Mouse (Mus musculus): Measurements from ENCODE around the gene Rmi1. TPM values are rescaled to one million over a fixed set of nuclear protein-coding genes. Genes with fewer than 3 reads are reported as not detected.
"Not testable (repeated sequence)": the region's sequence is repeated elsewhere in the genome, so short reads cannot be mapped to it uniquely, and the experiment has no call there.

The Rmi1 gene
- polyA plus RNA-seq, 1 experiment: 5.2 TPM

- Histone ChIP-seq H3K27me3 (ENCODE audit: control insufficient read depth, insufficient read depth, insufficient read length) (no peaks in the 10 kb centered on the region), H3ac (ENCODE audit: control insufficient read depth, insufficient read length) (peak overlapping the region; percentile 87), H3K79me2 (ENCODE audit: control insufficient read depth, insufficient read depth) (no peaks in the 10 kb centered on the region), H3K4me2 (ENCODE audit: low read depth) (no peak overlapping the region), H3K4me3 (peak overlapping the region; percentile 12), H3K36me3 (ENCODE audit: control insufficient read depth, insufficient read depth) (peaks cover 22% of the 10 kb centered on the region)
- no peak for TF ChIP-seq USF1 (IDR thresholded peaks at IDR 0.05; ENCODE audit: low read depth)
- no peak for TF ChIP-seq POLR2AphosphoS2 (IDR thresholded peaks at IDR 0.05; ENCODE audit: insufficient read length, low read depth)
- TF ChIP-seq CEBPB (IDR thresholded peaks at IDR 0.05; ENCODE audit: insufficient read depth, poor library complexity, severe bottlenecking): no peak
- TF ChIP-seq MAX (IDR thresholded peaks at IDR 0.05; ENCODE audit: low read depth): no peak
- no peak for TF ChIP-seq E2F4 (IDR thresholded peaks at IDR 0.05; ENCODE audit: insufficient read depth)
- TF ChIP-seq TCF12 (IDR thresholded peaks at IDR 0.05; ENCODE audit: insufficient read depth, poor library complexity, severe bottlenecking): no peak
- TF ChIP-seq MYOD1 (IDR thresholded peaks at IDR 0.05; ENCODE audit: control insufficient read depth in 1 of 3, insufficient read length in 2 of 3, low read depth in 2 of 3): no peak
- no peak for TF ChIP-seq POLR2A (IDR thresholded peaks at IDR 0.05; ENCODE audit: insufficient read length, low read depth)
- no peak for TF ChIP-seq MYOG (IDR thresholded peaks at IDR 0.05; ENCODE audit: control insufficient read depth in 1 of 3, insufficient read depth in 1 of 3, insufficient read length in 2 of 3, low read depth in 2 of 3)
- no peak for TF ChIP-seq TCF3 (IDR thresholded peaks at IDR 0.05; ENCODE audit: insufficient read length, low read depth)
- no peak for TF ChIP-seq SRF (IDR thresholded peaks at IDR 0.05; ENCODE audit: control insufficient read depth, insufficient read length, low read depth)
- TF ChIP-seq REST (IDR thresholded peaks at IDR 0.05; ENCODE audit: insufficient read depth, insufficient read length): no peak
These were observed 16.5 kb upstream of the Rmi1 start for GRCm38 (mm10) chr13:58385547-58385920.

GRCm38 (mm10) chr13:58387948-58388347, 14.1 kb upstream of the Rmi1 start:
- H3K36me3 ChIP-seq (ENCODE audit: control insufficient read depth, insufficient read depth): peaks cover 32% of the 10 kb centered on the region
- no peaks in the 10 kb centered on the region for H3K27me3 ChIP-seq (ENCODE audit: control insufficient read depth, insufficient read depth, insufficient read length)
- TF ChIP-seq POLR2A (IDR thresholded peaks at IDR 0.05; ENCODE audit: insufficient read length, low read depth) (no peak), POLR2AphosphoS2 (IDR thresholded peaks at IDR 0.05; ENCODE audit: insufficient read length, low read depth) (peak; percentile 67)
- H3ac ChIP-seq (ENCODE audit: control insufficient read depth, insufficient read length): no peak overlapping the region
- no peak overlapping the region for H3K4me2 ChIP-seq (ENCODE audit: low read depth)
- H3K4me3 ChIP-seq: no peak overlapping the region
- no peaks in the 10 kb centered on the region for H3K79me2 ChIP-seq (ENCODE audit: control insufficient read depth, insufficient read depth)

GRCm38 (mm10) chr13:58388379-58388778, 13.7 kb upstream of the Rmi1 start:
- H3K4me3 ChIP-seq: no peak overlapping the region
- no peak for TF ChIP-seq POLR2AphosphoS2 (IDR thresholded peaks at IDR 0.05; ENCODE audit: insufficient read length, low read depth)
- no peak for TF ChIP-seq USF1 (IDR thresholded peaks at IDR 0.05; ENCODE audit: low read depth)
- TF ChIP-seq E2F4 (IDR thresholded peaks at IDR 0.05; ENCODE audit: insufficient read depth): no peak
- TF ChIP-seq MYOG (IDR thresholded peaks at IDR 0.05; ENCODE audit: control insufficient read depth in 1 of 3, insufficient read depth in 1 of 3, insufficient read length in 2 of 3, low read depth in 2 of 3): no peak
- no peak for TF ChIP-seq CEBPB (IDR thresholded peaks at IDR 0.05; ENCODE audit: insufficient read depth, poor library complexity, severe bottlenecking)
- no peak for TF ChIP-seq MAX (IDR thresholded peaks at IDR 0.05; ENCODE audit: low read depth)
- TF ChIP-seq SRF (IDR thresholded peaks at IDR 0.05; ENCODE audit: control insufficient read depth, insufficient read length, low read depth): no peak
- no peak for TF ChIP-seq POLR2A (IDR thresholded peaks at IDR 0.05; ENCODE audit: insufficient read length, low read depth)
- no peak for TF ChIP-seq TCF3 (IDR thresholded peaks at IDR 0.05; ENCODE audit: insufficient read length, low read depth)
- TF ChIP-seq TCF12 (IDR thresholded peaks at IDR 0.05; ENCODE audit: insufficient read depth, poor library complexity, severe bottlenecking): no peak
- TF ChIP-seq REST (IDR thresholded peaks at IDR 0.05; ENCODE audit: insufficient read depth, insufficient read length): no peak
- no peak for TF ChIP-seq MYOD1 (IDR thresholded peaks at IDR 0.05; ENCODE audit: control insufficient read depth in 1 of 3, insufficient read length in 2 of 3, low read depth in 2 of 3)
- no peak overlapping the region for H3K4me2 ChIP-seq (ENCODE audit: low read depth)
- H3K79me2 ChIP-seq (ENCODE audit: control insufficient read depth, insufficient read depth): no peaks in the 10 kb centered on the region
- H3ac ChIP-seq (ENCODE audit: control insufficient read depth, insufficient read length): no peak overlapping the region
- peaks cover 36% of the 10 kb centered on the region for H3K36me3 ChIP-seq (ENCODE audit: control insufficient read depth, insufficient read depth)
- no peaks in the 10 kb centered on the region for H3K27me3 ChIP-seq (ENCODE audit: control insufficient read depth, insufficient read depth, insufficient read length)

GRCm38 (mm10) chr13:58389324-58389951, 12.6 kb upstream of the Rmi1 start:
- H3K4me2 ChIP-seq (ENCODE audit: low read depth): no peak overlapping the region
- H3K27me3 ChIP-seq (ENCODE audit: control insufficient read depth, insufficient read depth, insufficient read length): no peaks in the 10 kb centered on the region
- no peak overlapping the region for H3K4me3 ChIP-seq
- H3K79me2 ChIP-seq (ENCODE audit: control insufficient read depth, insufficient read depth): no peaks in the 10 kb centered on the region
- peak; percentile 76 for TF ChIP-seq POLR2AphosphoS2 (IDR thresholded peaks at IDR 0.05; ENCODE audit: insufficient read length, low read depth)
- no peak for TF ChIP-seq USF1 (IDR thresholded peaks at IDR 0.05; ENCODE audit: low read depth)
- H3K36me3 ChIP-seq (ENCODE audit: control insufficient read depth, insufficient read depth): peaks cover 47% of the 10 kb centered on the region
- no peak overlapping the region for H3ac ChIP-seq (ENCODE audit: control insufficient read depth, insufficient read length)

GRCm38 (mm10) chr13:58394392-58394791, 7.7 kb upstream of the Rmi1 start:
- H3K36me3 ChIP-seq (ENCODE audit: control insufficient read depth, insufficient read depth): peaks cover 96% of the 10 kb centered on the region
- H3K79me2 ChIP-seq (ENCODE audit: control insufficient read depth, insufficient read depth): peaks cover 35% of the 10 kb centered on the region
- H3ac ChIP-seq (ENCODE audit: control insufficient read depth, insufficient read length); H3K27me3 ChIP-seq (ENCODE audit: control insufficient read depth, insufficient read depth, insufficient read length); H3K4me3 ChIP-seq; H3K4me2 ChIP-seq (ENCODE audit: low read depth): not testable (repeated sequence)

Measured in myocyte (in vitro differentiated cells).